Mouse (Mus musculus) limb, embryonic 13.5 days (tissue): ENCODE data around the gene Ier2. TPM values are rescaled to one million over a fixed set of nuclear protein-coding genes. Genes with fewer than 3 reads are reported as not detected.

Source experiments
- ATAC-seq: fragments of 200-750 bp; cut with Nextera tagmentation; 2 replicates; pipeline ENCODE4 v1.8.0; 2017; ENCODE audit warnings: low read depth, moderate number of reproducible peaks, moderate TSS enrichment; ENCODE audit not compliant: low FRiP score
- H3K27ac ChIP-seq: fragments of 300-500 bp; sonication (generic); 2 replicates; pipeline ENCODE4 v1.5.1; 2015; ENCODE audit warnings: inconsistent platforms, mild to moderate bottlenecking, moderate library complexity
- H3K27me3 ChIP-seq: fragments of 300-500 bp; sonication (generic); 2 replicates; pipeline ENCODE4 v1.6.1; 2015; ENCODE audit warnings: mild to moderate bottlenecking, inconsistent platforms
- H3K36me3 ChIP-seq: fragments of 300-500 bp; sonication (generic); 2 replicates; pipeline ENCODE4 v1.6.1; 2015; ENCODE audit warnings: inconsistent platforms, mild to moderate bottlenecking, moderate library complexity
- H3K4me1 ChIP-seq: fragments of 300-500 bp; sonication (generic); 2 replicates; pipeline ENCODE4 v1.6.1; 2015; ENCODE audit warnings: inconsistent platforms
- H3K4me2 ChIP-seq: fragments of 300-500 bp; sonication (generic); replicated peaks from 2 replicates; pipeline ENCODE4 v1.6.1; 2015; ENCODE audit warnings: inconsistent platforms, mild to moderate bottlenecking, moderate library complexity
- H3K4me3 ChIP-seq: fragments of 300-500 bp; sonication (generic); 2 replicates; pipeline ENCODE4 v1.5.1; 2015; ENCODE audit warnings: moderate library complexity, mild to moderate bottlenecking, inconsistent platforms
- H3K9ac ChIP-seq: fragments of 300-500 bp; sonication (generic); 2 replicates; pipeline ENCODE4 v1.6.1; 2015; ENCODE audit warnings: mild to moderate bottlenecking, inconsistent platforms
- H3K9me3 ChIP-seq: fragments of 300-500 bp; sonication (generic); 2 replicates; pipeline ENCODE4 v1.6.1; 2016; ENCODE audit warnings: inconsistent platforms
- WGBS: fragments of 180-500 bp; shearing (Covaris S2); methylation state at CpG from one replicate; pipeline ENCODE4 v1.1.7; 2015; 5-methylcytosine and 5-hydroxymethylcytosine counted together
- polyA plus RNA-seq: library from polyadenylated mRNA; unstranded; fragments of >200 nt; fragmentation: Nextera tagmentation; extraction: Ambion mirVana; gene quantifications from 2 replicates; pipeline ENCODE4 v1.2.1, GENCODE M21; 2015

The Ier2 gene
- polyA plus RNA-seq, 1 experiment from 2014 or later, result 71.9 TPM

DNA sequence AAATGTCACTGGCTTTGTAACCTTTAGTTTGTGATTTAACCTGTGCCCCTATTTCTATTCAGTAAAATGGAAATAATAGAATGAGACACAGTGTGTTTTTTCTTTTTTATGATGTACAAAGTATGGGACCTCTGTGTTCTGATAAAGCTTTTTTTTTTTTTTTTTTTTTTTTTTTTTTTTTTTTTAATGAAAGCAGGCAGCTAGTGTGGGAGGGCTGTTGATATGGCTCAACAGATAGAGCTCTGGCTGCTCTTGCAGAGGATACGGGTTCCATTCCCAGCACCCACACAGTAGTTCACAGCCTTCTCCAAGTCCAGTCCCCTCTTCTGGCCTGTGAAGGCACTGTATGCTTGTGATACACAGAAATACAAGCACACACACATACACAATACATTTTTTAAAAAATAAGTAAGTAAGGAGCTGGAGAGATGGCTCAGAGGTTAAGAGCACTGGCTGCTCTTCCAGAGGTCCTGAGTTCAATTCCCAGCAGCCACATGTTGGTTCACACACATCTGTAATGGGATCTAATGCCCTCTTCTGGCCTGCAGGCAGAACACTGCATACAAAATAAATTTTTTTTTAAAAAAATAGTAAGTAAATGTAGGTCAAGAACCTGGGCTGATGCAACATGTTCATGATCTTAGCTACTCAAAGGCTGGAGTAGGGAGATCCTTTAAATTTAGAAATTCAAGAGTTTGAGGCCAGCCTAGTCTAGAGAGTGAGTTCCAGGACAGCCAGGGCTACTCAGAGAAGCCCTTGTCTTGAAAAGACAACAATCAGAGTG, 20.9 kb downstream of the Ier2 start:
- Histone ChIP-seq H3K9ac (no peak overlapping the region), H3K36me3 (no peaks in the 10 kb centered on the region), H3K27ac (no peak overlapping the region), H3K4me3 (no peak overlapping the region), H3K4me2 (no peak overlapping the region), H3K4me1 (peaks cover 29% of the 10 kb centered on the region), H3K9me3 (no peaks in the 10 kb centered on the region), H3K27me3 (no peaks in the 10 kb centered on the region)
- WGBS, result 85% methylated on average over 1 of the region's 1 CpGs
- no peak for ATAC-seq

DNA sequence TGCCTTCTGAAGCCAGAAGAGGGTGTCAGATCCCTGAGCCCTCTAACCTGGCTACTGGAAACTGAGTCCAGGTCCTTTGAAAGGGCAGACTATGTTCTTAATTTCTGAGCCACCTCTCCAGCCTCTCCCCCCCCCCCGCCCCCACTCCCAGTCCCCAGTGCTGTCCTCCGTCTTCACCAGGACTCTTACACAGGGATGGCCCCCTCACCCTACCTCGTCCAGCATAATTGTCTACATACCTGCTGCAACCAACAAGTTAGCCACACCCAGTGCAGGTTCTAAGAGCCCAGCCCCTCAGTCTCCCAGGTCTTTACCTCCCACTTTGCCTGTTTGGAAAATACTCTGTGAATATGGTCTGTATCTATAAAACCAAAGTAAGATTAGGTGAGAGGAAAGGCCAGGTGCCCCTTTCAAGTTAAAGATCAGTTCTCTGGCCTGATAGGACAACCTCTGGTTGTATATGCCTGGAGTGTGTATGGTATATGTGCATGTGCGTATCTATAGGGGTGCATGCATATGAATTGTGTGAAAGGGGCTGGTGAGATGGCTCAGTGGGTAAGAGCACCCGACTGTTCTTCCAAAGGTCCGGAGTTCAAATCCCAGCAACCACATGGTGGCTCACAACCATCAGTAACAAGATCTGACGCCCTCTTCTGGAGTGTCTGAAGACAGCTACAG, 21.9 kb downstream of the Ier2 start:
- no peak for ATAC-seq
- WGBS, result 71% methylated on average over 7 of the region's 7 CpGs
- peaks cover 35% of the 10 kb centered on the region for H3K4me1 ChIP-seq
- H3K4me2 ChIP-seq, result peak overlapping the region; percentile 53; the same call in 1 of the 2 replicates
- no peaks in the 10 kb centered on the region for H3K9me3 ChIP-seq
- H3K27me3 ChIP-seq, result no peaks in the 10 kb centered on the region
- H3K4me3 ChIP-seq, result no peak overlapping the region
- H3K27ac ChIP-seq, result no peak overlapping the region; the same call in 1 of the 2 replicates
- no peak overlapping the region for H3K9ac ChIP-seq
- H3K36me3 ChIP-seq, result no peaks in the 10 kb centered on the region

DNA sequence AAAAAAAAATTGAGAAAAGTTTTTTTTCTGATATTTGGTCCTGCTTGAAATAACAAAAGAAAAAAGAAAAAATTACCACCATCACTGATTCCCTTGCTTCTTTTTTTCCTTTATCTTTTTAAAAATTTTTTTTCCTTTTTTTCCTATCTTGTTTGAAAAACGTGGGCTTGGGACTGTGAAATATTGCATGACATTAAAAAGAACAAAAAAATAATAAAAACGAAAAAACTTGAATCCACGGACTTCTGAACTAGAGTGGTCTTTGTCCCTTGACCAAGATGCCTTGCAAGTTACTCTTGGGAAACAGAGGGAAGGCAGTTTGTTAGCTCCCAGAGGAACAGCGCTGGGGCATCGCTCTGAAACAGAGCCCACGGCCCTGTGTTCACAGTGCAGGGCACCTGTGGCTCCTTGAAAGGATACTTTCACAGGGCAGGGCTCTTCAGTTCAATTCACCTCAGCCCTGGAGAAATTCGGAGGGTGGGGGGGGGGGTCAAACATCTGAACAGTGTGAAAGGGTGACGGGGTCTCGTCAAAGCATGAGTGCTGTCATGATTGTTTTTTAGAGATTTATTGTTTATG, 22.6 kb downstream of the Ier2 start:
- Histone ChIP-seq H3K4me3 (peak overlapping the region; percentile 56), H3K9me3 (no peaks in the 10 kb centered on the region), H3K36me3 (no peaks in the 10 kb centered on the region), H3K9ac (peak overlapping the region; percentile 56; the same call in 1 of the 2 replicates), H3K27ac (peak overlapping the region; percentile 39; the same call in 1 of the 2 replicates), H3K4me1 (peaks cover 42% of the 10 kb centered on the region), H3K27me3 (no peaks in the 10 kb centered on the region), H3K4me2 (peak overlapping the region; percentile 85)
- no peak for ATAC-seq
- 22% methylated on average over 9 of the region's 9 CpGs for WGBS

DNA sequence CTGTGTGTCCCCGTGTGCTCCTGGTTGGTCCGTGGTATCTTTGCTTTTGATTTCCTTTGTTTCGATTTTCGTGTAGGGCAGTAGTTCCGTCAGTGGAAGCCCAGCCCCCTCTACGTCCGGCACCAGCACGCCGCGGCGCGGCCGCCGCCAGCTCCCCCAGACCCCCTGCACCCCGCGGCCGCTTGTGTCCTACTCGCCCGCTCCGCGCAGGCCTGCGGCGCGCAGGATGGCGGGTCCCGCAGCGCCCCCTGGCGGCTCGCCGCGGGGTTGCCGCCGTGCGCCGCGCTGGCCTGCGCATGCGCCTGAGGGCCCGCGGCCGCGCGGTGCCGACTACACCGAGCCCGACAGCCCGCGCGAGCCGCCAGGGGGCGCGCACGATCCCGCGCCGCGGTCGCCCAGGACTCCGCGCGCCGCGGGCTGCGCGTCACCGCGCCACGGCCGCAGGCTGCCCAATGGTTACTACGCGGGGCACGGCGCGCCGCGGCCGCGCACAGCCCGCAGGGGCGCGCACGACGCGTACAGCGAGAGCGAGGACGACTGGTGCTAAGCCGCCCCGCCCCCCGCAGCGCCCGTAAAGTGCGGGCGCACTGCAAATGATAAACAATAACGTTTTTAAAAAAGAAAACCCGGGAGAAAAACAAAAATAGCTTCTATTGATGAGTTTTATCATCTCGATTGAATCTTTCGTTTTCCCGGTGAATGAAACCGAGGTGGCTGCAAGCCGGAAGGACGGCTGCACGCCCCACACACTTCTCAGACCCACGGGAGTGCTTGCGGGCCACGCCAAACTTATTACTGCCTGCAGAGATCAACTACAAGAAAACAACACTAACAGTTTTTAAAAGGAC, 23.3 kb downstream of the Ier2 start:
- Histone ChIP-seq H3K4me3 (peak overlapping the region; percentile 56), H3K27me3 (no peaks in the 10 kb centered on the region), H3K9me3 (no peaks in the 10 kb centered on the region), H3K36me3 (no peaks in the 10 kb centered on the region), H3K4me1 (peaks cover 49% of the 10 kb centered on the region), H3K4me2 (peak overlapping the region; percentile 85), H3K27ac (peak overlapping the region; percentile 95), H3K9ac (peak overlapping the region; percentile 84)
- peak; percentile 91 for ATAC-seq
- under 1% methylated on average over 96 of the region's 106 CpGs for WGBS

DNA sequence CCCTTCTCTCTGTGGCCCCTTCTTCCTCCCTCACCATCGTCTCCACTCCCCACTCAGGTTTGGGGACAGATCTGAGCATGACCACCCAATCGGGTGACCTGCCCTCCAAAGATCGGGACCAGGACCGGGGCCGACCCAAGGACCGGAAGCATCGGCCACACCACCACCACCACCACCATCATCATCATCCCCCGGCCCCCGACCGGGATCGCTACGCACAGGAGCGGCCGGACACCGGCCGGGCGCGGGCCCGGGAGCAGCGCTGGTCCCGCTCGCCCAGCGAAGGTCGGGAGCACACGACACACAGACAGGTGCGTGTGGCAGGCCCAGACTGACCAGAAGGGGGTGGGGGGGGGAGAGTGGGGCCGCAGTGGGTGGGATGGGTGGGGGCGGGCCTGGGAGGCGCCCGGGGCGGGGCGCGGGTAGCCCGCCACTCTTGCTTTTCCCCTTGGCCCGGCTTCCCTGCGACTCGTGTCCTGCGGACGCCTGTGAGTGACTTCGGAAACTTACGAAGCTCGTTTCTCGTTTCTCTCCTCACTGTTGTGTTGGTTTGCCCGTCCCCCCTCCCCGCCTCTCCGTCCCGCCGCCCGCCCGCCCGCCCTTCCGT, 24.0 kb downstream of the Ier2 start:
- under 1% methylated on average over 40 of the region's 52 CpGs for WGBS
- H3K4me3 ChIP-seq, result peak overlapping the region; percentile 56

DNA sequence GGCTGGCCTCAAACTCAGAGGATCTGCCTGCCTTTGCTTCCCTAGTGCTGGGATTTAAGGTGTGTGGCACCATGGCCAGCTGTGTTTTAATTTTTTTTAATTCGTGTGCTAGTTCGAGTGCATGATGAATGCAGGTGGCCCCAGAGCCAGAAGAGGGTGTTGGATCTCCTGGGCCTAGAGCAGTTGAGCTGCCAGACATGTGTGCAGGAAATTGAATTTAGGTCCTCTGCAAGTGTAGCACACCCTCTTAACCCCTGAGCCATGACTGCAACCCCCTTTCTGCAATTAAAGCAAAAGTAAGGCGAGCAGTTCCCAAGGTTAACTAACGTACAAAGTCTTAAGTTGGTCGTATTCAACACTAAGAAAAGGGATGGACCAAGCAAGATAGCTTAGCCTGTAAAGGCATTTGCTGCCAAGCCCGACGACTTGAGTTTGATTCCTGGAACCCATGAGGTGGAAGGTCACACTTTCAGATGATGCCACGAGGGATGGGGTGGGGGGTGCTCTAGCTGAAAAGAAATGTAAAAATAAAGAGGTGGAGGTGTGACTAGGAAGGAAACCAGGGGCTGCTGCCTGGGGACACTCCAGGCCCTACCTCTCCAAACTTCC, 24.6 kb downstream of the Ier2 start:
- no peaks in the 10 kb centered on the region for H3K36me3 ChIP-seq
- peaks cover 57% of the 10 kb centered on the region for H3K4me1 ChIP-seq
- H3K9me3 ChIP-seq, result no peaks in the 10 kb centered on the region
- 17% methylated on average over 8 of the region's 8 CpGs for WGBS
- H3K9ac ChIP-seq, result peak overlapping the region; percentile 84
- ATAC-seq, result no peak
- H3K27me3 ChIP-seq, result no peaks in the 10 kb centered on the region
- H3K4me2 ChIP-seq, result peak overlapping the region; percentile 85
- peak overlapping the region; percentile 95 for H3K27ac ChIP-seq
- peak overlapping the region; percentile 56 for H3K4me3 ChIP-seq

More for the DNA sequence above, 24.0 kb downstream of the Ier2 start:
- H3K9ac ChIP-seq, result peak overlapping the region; percentile 84
- H3K36me3 ChIP-seq, result no peaks in the 10 kb centered on the region
- H3K27me3 ChIP-seq, result no peaks in the 10 kb centered on the region
- H3K9me3 ChIP-seq, result no peaks in the 10 kb centered on the region
- H3K4me2 ChIP-seq, result peak overlapping the region; percentile 85
- ATAC-seq, result peak; percentile 24
- H3K4me1 ChIP-seq, result peaks cover 56% of the 10 kb centered on the region
- peak overlapping the region; percentile 95 for H3K27ac ChIP-seq

DNA sequence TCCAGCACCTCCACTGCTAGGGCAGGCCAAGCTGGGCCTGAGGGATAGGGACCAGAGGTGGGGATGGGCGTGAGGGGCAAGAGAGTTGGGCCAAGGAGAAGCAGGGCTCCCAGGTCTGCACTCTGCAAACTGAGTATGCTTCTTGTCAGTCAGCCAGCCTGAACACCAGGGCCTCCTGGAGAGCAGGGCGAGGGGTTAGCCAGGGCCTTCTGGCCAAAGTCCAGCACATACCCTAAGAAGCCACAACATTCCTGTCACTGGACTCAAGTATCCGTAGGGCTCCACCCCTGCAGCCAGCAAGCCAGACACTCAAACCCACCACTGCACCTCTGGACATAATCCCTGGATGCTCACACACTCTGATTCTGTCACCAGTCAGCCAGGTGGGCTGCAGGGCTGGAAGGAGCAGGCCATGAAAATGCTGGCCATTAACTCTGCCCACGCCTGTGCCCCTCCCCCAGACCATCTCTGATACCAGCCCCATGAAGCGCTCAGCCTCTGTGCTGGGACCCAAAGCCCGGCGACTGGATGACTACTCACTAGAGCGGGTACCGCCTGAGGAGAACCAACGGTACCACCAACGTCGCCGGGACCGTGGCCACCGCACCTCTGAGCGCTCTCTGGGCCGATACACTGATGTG, 26.5 kb downstream of the Ier2 start:
- peak overlapping the region; percentile 53 for H3K9ac ChIP-seq
- no peak overlapping the region for H3K4me2 ChIP-seq

DNA sequence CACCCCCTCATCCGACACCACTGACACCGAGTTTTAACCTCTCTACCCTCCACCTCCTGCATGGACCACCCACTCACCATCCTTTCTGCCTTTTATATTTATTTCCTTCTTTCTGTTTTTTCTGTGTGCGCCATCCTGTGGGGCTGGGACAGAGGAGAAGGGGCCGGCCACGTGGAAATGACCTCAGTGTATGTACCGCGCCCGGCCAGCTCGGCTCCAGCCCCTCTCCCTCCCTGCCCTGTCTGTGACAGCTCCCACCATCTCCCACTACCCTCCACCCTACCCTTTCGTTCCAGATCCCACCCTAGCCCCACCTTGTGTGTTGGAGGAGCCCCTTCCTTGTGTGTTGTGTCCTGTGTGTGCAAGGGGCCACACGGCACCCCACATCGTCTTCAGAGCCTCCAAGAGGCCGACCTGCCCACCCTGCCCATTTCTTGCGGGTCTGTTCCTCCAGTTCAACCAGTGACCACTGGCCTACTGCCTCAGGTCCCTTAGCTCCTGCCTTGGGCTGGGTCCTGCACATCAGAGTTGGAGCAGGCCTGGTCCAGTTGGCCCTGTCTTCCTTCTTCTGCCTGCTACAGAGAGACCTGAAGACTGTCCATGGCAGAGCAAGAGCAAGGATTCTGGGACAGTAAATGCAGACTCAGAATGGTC, 27.1 kb downstream of the Ier2 start:
- Histone ChIP-seq H3K36me3 (no peaks in the 10 kb centered on the region), H3K27ac (peak overlapping the region; percentile 48; the same call in 1 of the 2 replicates), H3K4me3 (no peak overlapping the region), H3K9me3 (no peaks in the 10 kb centered on the region; the same call in 1 of the 2 replicates), H3K27me3 (no peaks in the 10 kb centered on the region), H3K4me1 (peaks cover 46% of the 10 kb centered on the region), H3K4me2 (no peak overlapping the region), H3K9ac (peak overlapping the region; percentile 53)
- WGBS, result 67% methylated on average over 14 of the region's 14 CpGs
- ATAC-seq, result no peak

More for the DNA sequence above, 26.5 kb downstream of the Ier2 start:
- no peak overlapping the region for H3K4me3 ChIP-seq
- no peaks in the 10 kb centered on the region; the same call in 1 of the 2 replicates for H3K9me3 ChIP-seq
- 83% methylated on average over 17 of the region's 17 CpGs for WGBS
- peak overlapping the region; percentile 48; the same call in 1 of the 2 replicates for H3K27ac ChIP-seq
- no peaks in the 10 kb centered on the region for H3K36me3 ChIP-seq
- ATAC-seq, result no peak
- H3K27me3 ChIP-seq, result no peaks in the 10 kb centered on the region
- peaks cover 48% of the 10 kb centered on the region for H3K4me1 ChIP-seq

DNA sequence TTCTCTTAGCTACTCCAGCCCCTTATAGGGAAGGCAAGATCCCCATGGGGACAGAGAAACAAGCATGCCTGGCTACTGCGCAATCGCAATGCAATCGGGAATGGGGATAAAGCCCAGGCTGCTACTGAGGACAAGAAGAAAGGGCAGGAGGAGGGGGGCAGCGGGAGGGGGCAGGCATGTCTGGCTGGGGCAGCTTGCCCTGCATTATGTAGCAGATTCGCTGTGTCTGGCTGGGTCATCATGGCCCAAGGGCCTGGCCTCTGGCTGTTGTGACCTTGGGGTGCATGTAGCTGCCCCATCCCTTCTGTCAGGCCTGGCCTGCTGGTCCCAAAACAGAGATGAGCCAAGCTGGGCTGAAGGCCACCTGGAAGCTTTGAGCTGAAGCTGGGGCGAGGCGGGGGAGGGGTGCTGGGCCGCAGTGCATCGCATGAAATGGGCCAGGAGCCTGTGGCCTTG, 27.8 kb downstream of the Ier2 start:
- H3K27me3 ChIP-seq, result no peaks in the 10 kb centered on the region
- peak overlapping the region; percentile 53 for H3K9ac ChIP-seq
- H3K4me3 ChIP-seq, result no peak overlapping the region
- H3K27ac ChIP-seq, result peak overlapping the region; percentile 55; the same call in 1 of the 2 replicates
- H3K4me2 ChIP-seq, result no peak overlapping the region
- 42% methylated on average over 9 of the region's 9 CpGs for WGBS
- ATAC-seq, result no peak
- no peaks in the 10 kb centered on the region for H3K36me3 ChIP-seq
- H3K4me1 ChIP-seq, result peaks cover 43% of the 10 kb centered on the region
- no peaks in the 10 kb centered on the region; the same call in 1 of the 2 replicates for H3K9me3 ChIP-seq
